Mouse (Mus musculus): ENCODE data around the gene Lhfpl1. TPM values are rescaled to one million over a fixed set of nuclear protein-coding genes. Genes with fewer than 3 reads are reported as not detected.
"Not testable (repeated sequence)": the region's sequence is repeated elsewhere in the genome, so short reads cannot be mapped to it uniquely, and the experiment has no call there.

Lhfpl1 gene
- total RNA-seq (2021), result not detected

GRCm38 (mm10) chrX:145348377-145349203, at the start of gene Lhfpl1:
Gene Lhfpl1, minus strand, starts transcription at chrX:145349089.
- intact Hi-C loops (cut with DNase I), result no loop called here
- no peak for DNase-seq

- intact Hi-C loops (cut with DNase I), result loop anchor here (5.0 kb wide), 1 partner anchor 110 kb away; no protein-coding TSS in a partner anchor
- DNase-seq, result no peak
Observed at GRCm38 (mm10) chrX:145371839-145372238, 22.9 kb upstream of the Lhfpl1 start.

GRCm38 (mm10) chrX:145362527-145362926, 13.6 kb upstream of the Lhfpl1 start:
- intact Hi-C loops (cut with DNase I), result no loop called here
- no peak for DNase-seq

- intact Hi-C loops (cut with DNase I), result no loop called here
- no peak for DNase-seq
Observed at GRCm38 (mm10) chrX:145342402-145342801, 6.5 kb downstream of the Lhfpl1 start.

- DNase-seq, result no peak
- intact Hi-C loops (cut with DNase I), result no loop called here
Observed at GRCm38 (mm10) chrX:145336141-145336540, 12.7 kb downstream of the Lhfpl1 start.

- DNase-seq, result no peak
- intact Hi-C loops (cut with DNase I), result loop anchor here (10.0 kb wide), 1 partner anchor 64 kb away; no protein-coding TSS in a partner anchor
Observed at GRCm38 (mm10) chrX:145308555-145308954, 40.3 kb downstream of the Lhfpl1 start.

- DNase-seq, result peak in 1 of 2 experiments; percentile 10
- intact Hi-C loops (cut with DNase I), result loop anchor here (2.0 to 10.0 kb wide), 2 partner anchors 62 to 904 kb away; no protein-coding TSS in a partner anchor
Observed at GRCm38 (mm10) chrX:145307174-145307573, 41.7 kb downstream of the Lhfpl1 start.

- DNase-seq, result not testable (repeated sequence)
- intact Hi-C loops (cut with DNase I), result loop anchor here (10.0 kb wide), 1 partner anchor 55 kb away; no protein-coding TSS in a partner anchor
Observed at GRCm38 (mm10) chrX:145300232-145300631, 48.7 kb downstream of the Lhfpl1 start.

- intact Hi-C loops (cut with DNase I), result no loop called here
- DNase-seq, result no peak
Observed at GRCm38 (mm10) chrX:145272209-145272608, 76.7 kb downstream of the Lhfpl1 start.

- DNase-seq, result no peak
- intact Hi-C loops (cut with DNase I), result no loop called here
Observed at GRCm38 (mm10) chrX:145271768-145272167, 77.1 kb downstream of the Lhfpl1 start.

- no peak for DNase-seq
- intact Hi-C loops (cut with DNase I), result loop anchor here (5.0 kb wide), 1 partner anchor 110 kb away; no protein-coding TSS in a partner anchor
Observed at GRCm38 (mm10) chrX:145261803-145262202, 87.1 kb downstream of the Lhfpl1 start.

Other genes starting within 250 kb of the Lhfpl1 start
- 1 to 10 TPM; 5.9 to 8.2 TPM for gene Amot, start 156.1 kb upstream of the Lhfpl1 start, total RNA-seq (2021)

All from heart, postnatal 36 days (tissue).